Mouse (Mus musculus) C2C12 (cell line): Measurements from ENCODE around the gene Smim1.

Experiments used
- CEBPB ChIP-seq: IDR thresholded peaks from one replicate; pipeline ENCODE4 v1.6.1; 2011; ENCODE audit warnings: low read depth, mild to moderate bottlenecking, control low read depth, moderate library complexity
- CTCF ChIP-seq: IDR thresholded peaks from one replicate; pipeline ENCODE4 v1.5.1; 2011; ENCODE audit not compliant: control insufficient read depth, insufficient read depth, insufficient read length
- FOSL1 ChIP-seq: IDR thresholded peaks from one replicate; pipeline ENCODE4 v1.8.0; 2011; ENCODE audit warnings: mild to moderate bottlenecking, low read length; ENCODE audit not compliant: poor library complexity, insufficient read depth, severe bottlenecking
- MAX ChIP-seq: IDR thresholded peaks from one replicate; pipeline ENCODE4 v1.6.1; 2011; ENCODE audit warnings: mild to moderate bottlenecking, control low read depth
- MYOD1 ChIP-seq: IDR thresholded peaks from one replicate; pipeline ENCODE4 v1.6.1; 2011; ENCODE audit warnings: low read depth; ENCODE audit not compliant: control insufficient read depth, insufficient read length
- MYOG ChIP-seq: IDR thresholded peaks from one replicate; pipeline ENCODE4 v1.6.1; 2011; ENCODE audit not compliant: control insufficient read depth, insufficient read length; ENCODE audit errors: extremely low read depth

GRCm38 (mm10) chr4:154025641-154026440, at the start of gene Smim1:
- TF ChIP-seq CTCF (peak; percentile 44), MYOG (no peak), MAX (no peak), MYOD1 (no peak), CEBPB (no peak), FOSL1 (no peak)
